Mouse (Mus musculus) MEL (cell line): Measurements from ENCODE around the gene Col4a1. TPM values are rescaled to one million over a fixed set of nuclear protein-coding genes. Genes with fewer than 3 reads are reported as not detected.

ENCODE experiments used
- DNase-seq: peaks from one replicate; pipeline ENCODE4 v3.0.0; 2011; ENCODE audit warnings: low read depth, low spot score
- H3K27ac ChIP-seq: 2 replicates; pipeline ENCODE4 v1.5.1; 2012; ENCODE audit warnings: low read depth, mild to moderate bottlenecking, control low read depth, low read length, moderate library complexity; ENCODE audit not compliant: control insufficient read depth
- H3K27me3 ChIP-seq, 2 experiments: fragments of 150-350 bp in 1 of 2; sonication (generic) in 1 of 2; 2 replicates each; pipeline ENCODE4 v1.6.1; 2012; ENCODE audit warnings: low read length in 2 of 2, mild to moderate bottlenecking in 2 of 2, improper control_type of control experiment in 1 of 2, moderate library complexity in 1 of 2; ENCODE audit not compliant: insufficient read depth in 2 of 2, control insufficient read depth in 1 of 2
- H3K36me3 ChIP-seq, 2 experiments: 2 replicates each; pipeline ENCODE4 v1.6.1; 2012 to 2014; ENCODE audit warnings: low read length in 2 of 2, improper control_type of control experiment in 1 of 2, inconsistent platforms in 1 of 2, mild to moderate bottlenecking in 1 of 2; ENCODE audit not compliant: insufficient read depth in 2 of 2, control insufficient read depth in 1 of 2
- H3K4me1 ChIP-seq, 2 experiments: fragments of 150-350 bp in 1 of 2; sonication (generic) in 1 of 2; 2 replicates each; pipeline ENCODE4 v1.6.1; 2012; ENCODE audit warnings: low read length in 2 of 2, improper control_type of control experiment in 1 of 2, mild to moderate bottlenecking in 1 of 2; ENCODE audit not compliant: insufficient read depth in 2 of 2, control insufficient read depth in 1 of 2
- H3K4me3 ChIP-seq, 2 experiments: fragments of 150-350 bp in 1 of 2; sonication (generic) in 1 of 2; 2 replicates each; pipeline ENCODE4 v1.5.1; 2012; ENCODE audit warnings: low read depth in 2 of 2, low read length in 2 of 2, mild to moderate bottlenecking in 2 of 2, moderate library complexity in 2 of 2, control low read depth in 1 of 2, improper control_type of control experiment in 1 of 2; ENCODE audit not compliant: control insufficient read depth in 1 of 2, insufficient read depth in 1 of 2
- H3K79me2 ChIP-seq: 2 replicates; pipeline ENCODE4 v1.6.1; 2012; ENCODE audit warnings: mild to moderate bottlenecking, low read length, moderate library complexity; ENCODE audit not compliant: control insufficient read depth, poor library complexity, insufficient read depth
- H3K9ac ChIP-seq: 2 replicates; pipeline ENCODE4 v1.6.1; 2012; ENCODE audit warnings: low read depth, mild to moderate bottlenecking, control low read depth, low read length, moderate library complexity; ENCODE audit not compliant: control insufficient read depth, poor library complexity, severe bottlenecking
- H3K9me3 ChIP-seq: fragments of 150-350 bp; sonication (generic); replicated peaks from 2 replicates; pipeline ENCODE4 v1.6.1; 2012; ENCODE audit warnings: mild to moderate bottlenecking, low read length, improper control_type of control experiment, moderate library complexity; ENCODE audit not compliant: insufficient read depth
- CHD1 ChIP-seq: IDR thresholded peaks from 2 replicates; pipeline ENCODE4 v1.6.1; 2012; ENCODE audit warnings: low read depth, mild to moderate bottlenecking, inconsistent platforms, low read length, improper control_type of control experiment
- CHD2 ChIP-seq: IDR thresholded peaks from 2 replicates; pipeline ENCODE4 v1.6.1; 2011; ENCODE audit warnings: low read length, improper control_type of control experiment
- ELF1 ChIP-seq: IDR thresholded peaks from 2 replicates; pipeline ENCODE4 v1.6.1; 2014; ENCODE audit warnings: low read depth, mild to moderate bottlenecking, inconsistent platforms, low read length, improper control_type of control experiment, moderate library complexity
- EP300 ChIP-seq, 2 experiments: IDR thresholded peaks; 2 replicates each; pipeline ENCODE4 v1.6.1; 2011; ENCODE audit warnings: improper control_type of control experiment in 2 of 2, low read length in 2 of 2, low read depth in 1 of 2, mild to moderate bottlenecking in 1 of 2
- ETS1 ChIP-seq: IDR thresholded peaks from 2 replicates; pipeline ENCODE4 v1.6.1; 2012; ENCODE audit warnings: low read depth, mild to moderate bottlenecking, inconsistent platforms, low read length, improper control_type of control experiment, moderate library complexity
- HCFC1 ChIP-seq: IDR thresholded peaks from 2 replicates; pipeline ENCODE4 v1.6.1; 2012; ENCODE audit warnings: low read depth, mild to moderate bottlenecking, inconsistent platforms, low read length, improper control_type of control experiment, moderate library complexity
- JUND ChIP-seq: IDR thresholded peaks from 2 replicates; pipeline ENCODE4 v1.6.1; 2011; ENCODE audit warnings: low read depth, mild to moderate bottlenecking, improper control_type of control experiment, low read length
- KAT2A ChIP-seq: conservative IDR thresholded peaks from 2 replicates; pipeline ENCODE4 v1.6.1; 2012; ENCODE audit warnings: low read depth, low read length, improper control_type of control experiment, inconsistent platforms
- MAX ChIP-seq: IDR thresholded peaks from 2 replicates; pipeline ENCODE4 v1.6.1; 2011; ENCODE audit warnings: low read length, improper control_type of control experiment
- MEF2A ChIP-seq: IDR thresholded peaks from 2 replicates; pipeline ENCODE4 v1.6.1; 2014; ENCODE audit warnings: low read depth, mild to moderate bottlenecking, inconsistent platforms, low read length, improper control_type of control experiment; ENCODE audit not compliant: poor library complexity, insufficient replicate concordance, severe bottlenecking; ENCODE audit errors: extremely low read depth
- MXI1 ChIP-seq: IDR thresholded peaks from 2 replicates; pipeline ENCODE4 v1.6.1; 2011; ENCODE audit warnings: mild to moderate bottlenecking, low read depth, low read length, improper control_type of control experiment
- SIN3A ChIP-seq: IDR thresholded peaks from 2 replicates; pipeline ENCODE4 v1.6.1; 2012; ENCODE audit warnings: low read length, improper control_type of control experiment, inconsistent platforms
- TCF12 ChIP-seq: IDR thresholded peaks from 2 replicates; pipeline ENCODE4 v1.6.1; 2014; ENCODE audit warnings: low read depth, mild to moderate bottlenecking, inconsistent platforms, low read length, improper control_type of control experiment, moderate library complexity
- UBTF ChIP-seq: IDR thresholded peaks from 2 replicates; pipeline ENCODE4 v1.6.1; 2012; ENCODE audit warnings: low read depth, mild to moderate bottlenecking, inconsistent platforms, low read length, improper control_type of control experiment, moderate library complexity, borderline replicate concordance; ENCODE audit not compliant: insufficient read depth
- USF1 ChIP-seq: IDR thresholded peaks from 2 replicates; pipeline ENCODE4 v1.6.1; 2014; ENCODE audit warnings: low read depth, mild to moderate bottlenecking, inconsistent platforms, low read length, improper control_type of control experiment, moderate library complexity
- ZKSCAN1 ChIP-seq: IDR thresholded peaks from 2 replicates; pipeline ENCODE4 v1.6.1; 2012; ENCODE audit warnings: low read depth, mild to moderate bottlenecking, inconsistent platforms, low read length, improper control_type of control experiment, moderate library complexity
- ZNF384 ChIP-seq: IDR thresholded peaks from 2 replicates; pipeline ENCODE4 v1.6.1; 2012; ENCODE audit warnings: low read depth, mild to moderate bottlenecking, inconsistent platforms, low read length, improper control_type of control experiment
- polyA plus RNA-seq, 2 experiments: library from polyadenylated mRNA; stranded (reverse) in 1 of 2; unstranded in 1 of 2; fragments of >175 nt in 1 of 2; fragments of >200 nt in 1 of 2; gene quantifications; 2 replicates each; pipeline versions ENCODE4 v1.2.1 to v1.2.4; 2012; ENCODE audit warnings: low replicate concordance in 2 of 2, low read depth in 1 of 2; ENCODE audit not compliant: insufficient read length in 2 of 2, insufficient read depth in 1 of 2, missing spikeins in 1 of 2
- total RNA-seq: library from RNA; depleted of rRNA; stranded (reverse); fragments of 300-350 nt; gene quantifications from 2 replicates; pipeline ENCODE4 v1.2.3, GENCODE M21; 2012

The Col4a1 gene
- total and polyA plus RNA-seq, 3 experiments = 0.31 TPM; not detected in 2

DNA sequence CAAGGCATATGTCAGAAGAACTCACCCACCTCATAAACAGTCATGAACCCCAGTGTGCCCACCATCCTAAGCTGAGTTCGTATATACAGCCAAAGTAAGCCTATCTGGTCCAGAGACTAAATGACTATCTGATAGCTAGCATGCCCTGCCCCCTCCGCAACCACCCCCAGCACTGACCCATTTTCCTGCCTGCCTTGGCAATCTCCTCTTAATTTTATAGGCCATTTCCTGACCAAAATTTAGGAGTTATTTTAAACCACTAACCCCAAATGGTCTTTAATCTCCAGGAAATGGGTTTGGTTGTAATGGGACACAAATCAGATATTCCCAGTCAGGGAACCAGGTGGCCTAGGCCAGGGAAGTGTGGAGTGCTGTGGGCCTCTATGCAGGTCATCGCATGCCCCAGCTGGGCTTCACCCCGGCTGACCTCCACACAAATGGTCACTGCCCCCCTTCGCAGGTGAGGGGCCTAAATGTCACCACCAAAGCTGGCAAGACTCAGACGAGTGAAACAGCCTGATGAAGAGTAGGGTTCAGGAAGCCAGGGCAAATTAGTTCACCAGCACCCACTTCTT lies 8.5 kb downstream of the Col4a1 start:
- TF ChIP-seq KAT2A (no peak), SIN3A (no peak), ZKSCAN1 (no peak), USF1 (no peak), MAX (no peak), ZNF384 (no peak), HCFC1 (no peak), MEF2A (no peak), ETS1 (no peak), CHD1 (no peak), CHD2 (no peak), JUND (no peak), EP300 (IDR thresholded peaks at IDR 0.05; ENCODE audit: low read depth in 1 of 2, low read length in 2 of 2) (no peak), UBTF (no peak), TCF12 (no peak), MXI1 (no peak)
- no peaks in the 10 kb centered on the region for H3K27me3 ChIP-seq
- H3K4me3 ChIP-seq = no peak overlapping the region
- DNase-seq = no peak
- H3K79me2 ChIP-seq = no peaks in the 10 kb centered on the region
- H3K9me3 ChIP-seq = no peaks in the 10 kb centered on the region
- H3K4me1 ChIP-seq = no peaks in the 10 kb centered on the region
- H3K27ac ChIP-seq = no peak overlapping the region
- H3K9ac ChIP-seq = no peak overlapping the region
- no peaks in the 10 kb centered on the region for H3K36me3 ChIP-seq

DNA sequence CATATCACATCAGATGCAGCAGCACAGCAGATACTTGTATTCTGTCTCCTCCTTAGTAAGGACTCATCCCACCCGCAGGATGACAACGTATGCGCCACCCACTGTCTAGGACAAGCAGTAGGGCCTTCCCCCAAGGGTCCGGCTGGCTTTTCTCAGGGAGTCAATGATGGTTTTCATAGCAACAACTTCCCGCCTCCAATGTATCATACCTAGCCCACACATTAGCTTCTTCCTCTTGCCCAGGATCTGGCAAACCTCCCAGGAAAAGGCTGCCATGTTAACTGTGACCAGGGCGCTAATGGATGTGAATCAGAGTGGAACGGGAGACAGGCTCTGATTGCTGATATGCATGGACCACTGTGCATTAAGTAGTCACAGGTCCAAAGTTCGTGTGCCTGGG lies 12.2 kb downstream of the Col4a1 start:
- H3K27ac ChIP-seq = no peak overlapping the region
- no peaks in the 10 kb centered on the region for H3K4me1 ChIP-seq
- DNase-seq = no peak
- H3K9ac ChIP-seq = no peak overlapping the region
- H3K4me3 ChIP-seq = no peak overlapping the region
- no peak for TF ChIP-seq ETS1
- TF ChIP-seq MAX = no peak
- no peak for TF ChIP-seq ELF1
- TF ChIP-seq CHD2 = no peak
- no peak for TF ChIP-seq KAT2A
- TF ChIP-seq, all 39 proteins: peak for 0
- no peaks in the 10 kb centered on the region for H3K9me3 ChIP-seq
- no peaks in the 10 kb centered on the region for H3K79me2 ChIP-seq
- no peaks in the 10 kb centered on the region for H3K36me3 ChIP-seq
- H3K27me3 ChIP-seq = no peaks in the 10 kb centered on the region
